Mouse (Mus musculus) left cerebral cortex, postnatal 10 days (tissue): ENCODE results near the gene Crispld2. TPM values are rescaled to one million over a fixed set of nuclear protein-coding genes. Genes with fewer than 3 reads are reported as not detected.
A peak's percentile ranks its signal among the peaks of the same experiment; 100 is the strongest.

Experiments used
- DNase-seq, 2 experiments: peaks; one replicate each; pipeline ENCODE4 v3.0.0; 2021 to 2022; ENCODE audit warnings: low spot score in 2 of 2, mixed read lengths in 1 of 2; ENCODE audit errors: extremely low spot score in 1 of 2
- intact Hi-C: fragments of 180-260 bp; cut with DNase I; formaldehyde crosslinking; loops from one replicate; pipeline ENCODE4 v1.15.1; 2025
- total RNA-seq, 2 experiments: library from RNA; stranded (reverse); gene quantifications; 2 replicates each; pipeline ENCODE4 v1.2.3; 2021

Gene Crispld2
- total RNA-seq, 2 experiments from 2014 or later = 2.0 to 2.5 TPM

- intact Hi-C loops = no loop called here
- no peak for DNase-seq
These were observed 1.9 kb downstream of the Crispld2 start for GRCm38 (mm10) chr8:119994114-119994513.

GRCm38 (mm10) chr8:119994556-119994955 is 2.3 kb downstream of the Crispld2 start:
- intact Hi-C loops = no loop called here
- no peak for DNase-seq

- intact Hi-C loops = no loop called here
- no peak for DNase-seq
These were observed 5.0 kb downstream of the Crispld2 start for GRCm38 (mm10) chr8:119997266-119997665.

- intact Hi-C loops = no loop called here
- no peak for DNase-seq
These were observed 8.2 kb downstream of the Crispld2 start for GRCm38 (mm10) chr8:120000461-120000860.

- intact Hi-C loops = no loop called here
- no peak for DNase-seq
These were observed 9.5 kb downstream of the Crispld2 start for GRCm38 (mm10) chr8:120001712-120002111.

DNA sequence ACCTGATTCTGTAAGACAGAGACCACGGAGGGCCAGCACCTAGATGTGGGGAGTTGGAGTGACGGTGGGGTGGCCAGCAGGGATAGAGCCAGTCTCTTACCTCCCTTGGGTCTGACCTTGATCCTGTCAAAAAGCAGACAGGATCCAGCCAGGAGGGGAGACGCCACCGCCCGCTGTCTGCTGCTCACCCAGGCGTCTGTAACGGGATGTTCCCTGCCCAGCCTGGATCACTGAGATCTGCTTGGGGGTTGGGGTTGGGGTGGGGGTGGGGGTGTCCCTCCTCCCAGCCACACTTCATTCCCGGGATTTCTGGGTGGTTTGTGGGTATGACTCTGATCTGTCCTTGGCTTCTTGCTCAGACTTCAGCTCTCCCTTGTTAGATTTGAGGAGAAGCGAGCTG is 10.1 kb downstream of the Crispld2 start:
- DNase-seq = no peak
- intact Hi-C loops = no loop called here

DNA sequence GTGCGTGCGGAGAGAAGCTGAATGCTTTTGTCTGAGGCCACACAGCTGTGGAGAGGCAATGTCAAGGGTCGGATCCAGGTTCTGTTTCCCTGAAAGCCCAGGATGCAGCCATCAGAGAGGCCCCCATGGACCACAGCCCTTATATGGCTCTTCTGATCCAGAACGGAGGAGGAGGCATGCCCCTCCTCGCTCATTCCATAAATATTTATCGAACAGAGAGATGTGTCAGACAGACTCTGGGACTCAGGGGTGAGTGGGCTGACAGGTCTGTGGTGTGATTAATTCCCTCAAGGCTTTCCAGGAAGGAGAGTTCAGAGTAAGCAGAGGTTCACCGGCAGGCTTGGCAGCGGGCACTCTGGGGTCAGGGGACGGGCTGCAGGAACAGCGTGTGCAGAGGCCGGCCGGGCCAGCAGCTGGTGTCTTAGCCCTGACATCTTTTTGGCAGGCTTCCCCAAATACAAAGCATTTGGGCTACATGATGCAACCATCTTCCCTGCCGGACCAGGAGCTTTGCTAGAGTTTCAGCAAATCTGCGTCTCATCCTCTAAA is 12.0 kb downstream of the Crispld2 start:
- intact Hi-C loops = no loop called here
- no peak for DNase-seq

- intact Hi-C loops = no loop called here
These were observed 12.6 kb downstream of the Crispld2 start for GRCm38 (mm10) chr8:120004705-120005381.

DNA sequence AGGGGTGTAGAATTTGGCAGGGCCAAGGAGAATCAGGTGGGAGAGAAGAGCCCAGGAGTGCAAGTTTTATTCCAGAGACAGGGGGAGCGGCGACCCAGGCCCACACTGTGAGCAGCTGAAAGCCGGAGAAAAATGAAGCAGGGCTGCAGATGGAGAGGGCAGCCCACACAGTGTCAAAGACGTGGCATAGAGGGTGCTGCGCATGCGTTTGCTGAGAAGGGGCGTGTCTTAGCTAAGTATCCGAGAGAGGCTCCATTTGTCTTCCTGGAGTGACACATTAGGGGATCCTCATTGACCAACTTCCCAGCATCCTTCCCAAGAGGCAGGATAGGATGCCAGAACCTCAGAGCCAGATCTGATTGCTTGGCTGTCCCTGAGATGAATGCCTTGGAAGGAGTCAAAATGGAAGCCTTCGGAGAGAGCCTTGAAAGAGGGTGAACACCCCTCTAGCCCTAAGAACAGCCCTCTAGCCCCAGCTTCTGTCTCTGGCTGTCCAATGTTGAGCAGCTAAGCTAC is 14.5 kb downstream of the Crispld2 start:
- intact Hi-C loops = no loop called here
- no peak for DNase-seq

More at GRCm38 (mm10) chr8:120004705-120005381, 12.6 kb downstream of the Crispld2 start:
- no peak for DNase-seq

GRCm38 (mm10) chr8:120007178-120007577 is 14.9 kb downstream of the Crispld2 start:
- intact Hi-C loops = no loop called here
- DNase-seq = no peak

DNA sequence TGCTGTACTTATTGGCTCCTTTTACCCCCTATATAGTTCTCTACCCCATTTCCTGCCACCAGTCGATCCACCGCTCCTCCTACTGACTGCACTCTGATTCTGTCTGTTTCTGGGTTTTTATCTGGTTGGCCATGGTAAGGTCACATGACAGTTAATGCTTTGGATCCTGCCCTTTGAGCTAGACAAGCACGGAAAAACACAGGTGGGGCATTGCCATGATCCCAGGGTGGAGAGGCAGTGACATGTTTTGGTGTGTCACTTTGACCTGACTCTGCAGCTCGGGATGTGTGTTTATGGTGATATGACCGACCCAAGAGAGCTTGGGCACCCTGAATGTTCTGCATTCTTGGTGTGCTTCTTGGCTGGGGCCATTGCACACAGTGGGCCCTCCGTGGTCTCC is 17.0 kb downstream of the Crispld2 start:
- no peak for DNase-seq
- intact Hi-C loops = no loop called here

DNA sequence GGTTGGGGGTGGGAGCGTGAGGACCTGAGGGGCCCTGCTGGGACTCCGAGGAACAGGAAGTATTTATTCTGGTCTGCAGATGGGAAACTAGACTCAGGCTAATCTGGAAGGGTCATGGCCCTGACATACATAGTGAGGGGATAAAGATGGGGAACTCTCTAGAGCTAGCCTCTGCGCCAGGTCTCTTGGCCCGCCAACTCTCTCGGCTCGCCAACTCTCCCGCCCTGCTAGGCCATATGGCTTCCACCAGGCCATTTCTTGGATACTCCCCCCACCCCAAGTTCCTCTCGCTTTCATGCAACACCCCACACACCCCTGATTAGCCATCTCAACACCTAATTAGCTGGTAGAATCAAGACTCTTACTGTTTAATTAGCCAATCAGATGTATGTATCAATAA is 20.3 kb downstream of the Crispld2 start:
- intact Hi-C loops = no loop called here
- no peak for DNase-seq

GRCm38 (mm10) chr8:120012927-120013326 is 20.7 kb downstream of the Crispld2 start:
- intact Hi-C loops = no loop called here
- no peak for DNase-seq

DNA sequence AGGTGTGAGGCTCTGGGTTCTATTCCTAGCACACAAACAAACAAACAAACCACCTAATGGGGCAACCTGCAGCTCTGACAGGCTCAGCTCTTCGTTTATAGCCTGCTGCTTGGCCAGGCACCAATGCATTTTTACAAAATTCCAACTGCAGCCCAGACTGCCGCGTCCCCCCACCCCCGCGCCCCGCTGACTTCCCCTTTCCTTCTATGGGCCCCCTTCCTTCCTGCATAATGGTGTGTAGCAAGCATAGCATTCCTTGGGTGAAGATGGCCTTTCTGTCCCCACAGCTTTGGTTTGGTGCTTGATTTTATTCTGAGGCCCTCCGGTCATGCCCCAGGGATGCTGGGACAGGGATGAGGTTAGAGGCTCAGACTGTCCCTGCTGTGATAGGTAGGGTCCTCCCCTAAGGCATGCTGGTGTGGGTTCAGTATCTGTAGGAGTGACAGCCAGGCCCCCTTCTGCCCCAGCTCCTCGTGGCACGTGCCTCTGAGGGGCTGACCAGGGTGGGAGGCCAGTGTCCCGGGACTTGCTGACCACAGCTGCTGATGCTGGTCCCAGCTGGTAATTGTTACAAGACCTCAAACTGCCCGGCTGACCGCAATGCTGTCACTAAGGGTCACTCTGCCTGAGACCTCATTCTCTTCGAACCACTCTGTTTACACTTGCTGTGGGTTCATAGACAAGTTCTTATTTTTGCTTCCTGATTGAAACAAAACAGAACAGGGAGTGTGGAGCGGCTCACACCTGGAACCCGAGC is 22.2 kb downstream of the Crispld2 start:
- no peak for DNase-seq
- intact Hi-C loops = no loop called here

GRCm38 (mm10) chr8:120015916-120016315 is 23.7 kb downstream of the Crispld2 start:
- DNase-seq = no peak
- intact Hi-C loops = no loop called here

- intact Hi-C loops = no loop called here
- no peak for DNase-seq
These were observed 24.2 kb downstream of the Crispld2 start for GRCm38 (mm10) chr8:120016424-120016823.

DNA sequence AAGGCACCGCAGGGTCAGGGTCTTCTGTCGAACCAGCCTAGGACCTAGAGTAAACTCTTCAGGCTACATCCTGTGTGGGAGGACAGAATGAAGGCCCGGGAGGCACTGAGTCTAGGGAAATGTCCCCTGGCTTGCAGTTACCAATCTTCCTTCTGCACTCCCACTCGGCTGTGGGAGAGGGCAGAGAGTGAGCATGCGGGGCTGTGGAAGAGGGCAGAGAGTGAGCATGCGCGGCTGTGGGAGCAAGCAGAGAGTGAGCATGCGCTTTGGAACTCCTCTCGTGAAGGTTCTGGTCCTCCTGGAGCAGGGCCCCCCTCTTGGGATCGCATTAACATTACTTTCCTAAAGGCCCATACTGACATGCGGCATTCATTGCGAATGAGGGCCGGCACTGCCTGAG is 25.1 kb downstream of the Crispld2 start:
- intact Hi-C loops = no loop called here

DNA sequence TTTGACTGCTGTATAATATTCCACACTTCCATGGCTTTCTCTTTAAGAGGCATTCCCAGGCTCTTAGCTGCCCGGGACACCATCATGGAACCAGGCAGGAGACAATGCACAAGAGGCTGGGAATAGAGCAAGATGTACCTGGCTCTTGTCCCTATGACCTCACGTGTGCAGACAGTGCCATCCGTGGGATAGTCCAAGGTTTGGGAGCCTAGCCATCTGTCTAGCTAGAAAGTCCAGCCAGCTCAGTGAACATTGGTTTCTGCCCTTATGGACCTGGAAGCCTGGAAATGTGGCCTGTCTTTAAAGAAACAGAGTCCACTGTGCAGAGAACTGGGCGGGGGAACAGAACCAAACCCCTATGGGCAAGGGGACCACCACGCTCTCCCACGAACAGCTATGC is 25.5 kb downstream of the Crispld2 start:
- intact Hi-C loops = no loop called here
- no peak for DNase-seq

More for the DNA sequence above, 25.1 kb downstream of the Crispld2 start:
- DNase-seq = no peak

DNA sequence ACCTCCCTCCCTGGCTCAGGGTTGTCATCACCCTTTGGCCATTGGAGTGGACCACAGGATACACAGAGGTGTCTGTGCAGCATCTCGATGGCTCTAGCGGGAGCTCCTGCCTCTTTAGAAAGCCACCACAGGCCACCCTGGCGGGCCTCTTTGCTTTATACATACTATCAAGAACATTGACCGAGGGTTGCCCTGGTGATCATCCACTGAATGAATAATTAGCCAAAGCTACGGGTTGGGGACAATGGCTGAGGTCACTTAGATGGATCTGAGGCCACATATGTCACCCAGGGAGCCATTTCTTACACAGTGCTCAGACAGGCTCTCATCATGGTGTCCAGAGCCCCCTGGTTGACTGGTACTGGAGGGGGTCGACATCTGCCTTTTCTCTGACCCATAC is 26.1 kb downstream of the Crispld2 start:
- DNase-seq = no peak
- intact Hi-C loops = no loop called here

DNA sequence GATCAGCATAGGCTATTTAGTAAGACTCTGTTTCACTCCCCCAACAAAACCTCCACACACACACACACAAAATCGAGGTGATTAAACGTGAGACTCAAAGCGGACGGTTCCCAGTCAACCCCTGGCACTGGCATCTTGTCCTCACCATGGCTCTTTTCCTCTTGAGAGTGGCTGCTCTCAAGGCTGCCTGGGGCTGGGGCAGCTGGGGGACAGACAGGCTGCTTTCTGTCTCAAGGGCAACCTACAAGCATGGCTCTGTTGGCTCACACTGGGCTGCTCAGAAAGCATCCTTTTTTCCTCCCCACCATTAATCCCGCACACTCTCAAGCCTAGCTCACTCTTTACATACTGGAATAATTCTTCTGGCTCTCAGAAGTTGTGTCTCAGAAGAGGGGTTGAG is 27.1 kb downstream of the Crispld2 start:
- intact Hi-C loops = no loop called here
- DNase-seq = peak in 1 of 2 experiments; percentile 23
